Mouse (Mus musculus) CH12.LX (cell line): ENCODE data around the gene Chst5.

Experiments used
- CTCF ChIP-seq, 2 experiments: IDR thresholded peaks in 1 of 2; conservative IDR thresholded peaks in 1 of 2; 2 replicates each; pipeline ENCODE4 v1.5.1; 2011 to 2012; ENCODE audit warnings: low read depth in 2 of 2, low read length in 2 of 2, improper control_type of control experiment in 1 of 2, inconsistent platforms in 1 of 2, mild to moderate bottlenecking in 1 of 2, moderate library complexity in 1 of 2
- E2F4 ChIP-seq: IDR thresholded peaks from 2 replicates; pipeline ENCODE4 v1.6.1; 2011; ENCODE audit warnings: low read depth, low read length, improper control_type of control experiment; ENCODE audit not compliant: insufficient replicate concordance
- EP300 ChIP-seq: IDR thresholded peaks from 2 replicates; pipeline ENCODE4 v1.6.1; 2011; ENCODE audit warnings: low read length, improper control_type of control experiment
- ETS1 ChIP-seq: conservative IDR thresholded peaks from 2 replicates; pipeline ENCODE4 v1.6.1; 2012; ENCODE audit warnings: low read depth, mild to moderate bottlenecking, inconsistent platforms, low read length, improper control_type of control experiment, moderate library complexity
- UBTF ChIP-seq: IDR thresholded peaks from 2 replicates; pipeline ENCODE4 v1.6.1; 2012; ENCODE audit warnings: low read depth, mild to moderate bottlenecking, inconsistent platforms, low read length, improper control_type of control experiment, moderate library complexity
- USF1 ChIP-seq: IDR thresholded peaks from 2 replicates; pipeline ENCODE4 v1.6.1; 2014; ENCODE audit warnings: low read depth, mild to moderate bottlenecking, inconsistent platforms, low read length, improper control_type of control experiment
- USF2 ChIP-seq: conservative IDR thresholded peaks from 2 replicates; pipeline ENCODE4 v1.6.1; 2011; ENCODE audit warnings: low read depth, low read length, improper control_type of control experiment
- ZNF384 ChIP-seq: IDR thresholded peaks from 2 replicates; pipeline ENCODE4 v1.6.1; 2012; ENCODE audit warnings: low read depth, low read length, improper control_type of control experiment, inconsistent platforms

DNA sequence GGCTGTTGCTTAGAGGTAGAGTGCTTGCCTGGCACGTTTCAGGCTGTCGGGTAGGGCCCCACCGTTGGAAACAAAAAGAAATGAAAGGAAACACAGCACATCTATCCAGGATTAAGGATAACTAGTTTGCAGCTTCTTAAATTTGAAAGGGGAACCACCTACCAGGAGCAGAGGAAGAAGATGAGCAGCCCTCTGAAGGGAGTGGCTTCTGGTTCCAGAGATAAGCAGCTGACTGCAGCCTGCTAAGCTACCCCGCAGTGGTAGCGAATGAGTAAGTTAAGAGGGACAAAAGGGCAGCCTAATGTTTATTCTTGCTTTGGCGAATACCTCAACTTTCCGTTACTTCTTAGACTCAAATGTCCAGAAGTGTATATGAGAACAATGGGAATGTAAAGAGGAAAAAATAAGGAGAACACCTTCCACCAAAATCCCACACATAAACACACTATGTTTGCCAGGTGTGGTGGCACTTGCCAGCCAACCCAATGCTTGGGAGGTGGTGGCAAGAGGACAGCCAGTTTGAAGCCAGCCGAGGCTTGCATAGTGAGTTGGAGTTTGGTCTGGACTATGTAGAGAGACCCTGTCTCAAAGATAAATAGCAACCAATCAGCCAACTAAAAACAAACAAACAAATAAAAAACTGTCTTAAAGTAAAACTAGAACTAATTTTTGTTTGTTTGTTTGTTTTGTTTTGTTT lies 19.5 kb upstream of the Chst5 start:
- TF ChIP-seq USF2 (no peak), E2F4 (no peak), CTCF (conservative IDR thresholded peaks at IDR 0.05 in 1 of 2, IDR thresholded peaks at IDR 0.05 in 1 of 2; ENCODE audit: low read depth in 2 of 2, low read length in 2 of 2) (no peak), ZNF384 (no peak), USF1 (no peak), UBTF (no peak), EP300 (no peak), ETS1 (no peak)
